Mouse (Mus musculus): ENCODE data around the gene Rsad2. TPM values are rescaled to one million over a fixed set of nuclear protein-coding genes. Genes with fewer than 3 reads are reported as not detected.

The Rsad2 gene
- polyA plus RNA-seq, 1 experiment from 2014 or later = 0.84 TPM

- H3K4me2 ChIP-seq (ENCODE audit: low read depth, low read length) = no peak overlapping the region; the same call in 1 of the 2 replicates
- 39% methylated on average over 11 of the region's 11 CpGs for WGBS
These were observed 51.2 kb downstream of the Rsad2 start for GRCm38 (mm10) chr12:26404781-26405702.

GRCm38 (mm10) chr12:26403372-26404125, 52.7 kb downstream of the Rsad2 start:
- Histone ChIP-seq H3K9me3 (ENCODE audit: control insufficient read depth, low read length) (no peaks in the 10 kb centered on the region), H3K9ac (ENCODE audit: low read length) (no peak overlapping the region), H3K4me2 (ENCODE audit: low read depth, low read length) (no peak overlapping the region), H3K27me3 (ENCODE audit: control insufficient read depth, insufficient read depth, low read depth, low read length) (no peaks in the 10 kb centered on the region), H3K4me3 (ENCODE audit: low read length) (no peak overlapping the region), H3K27ac (ENCODE audit: low read length) (peak overlapping the region; percentile 87), H3K36me3 (ENCODE audit: control insufficient read depth, insufficient read depth, low read length) (peaks cover 10% of the 10 kb centered on the region; the same call in 1 of the 2 replicates), H3K4me1 (replicated peaks; ENCODE audit: control insufficient read depth, insufficient read depth, low read length) (peaks cover 66% of the 10 kb centered on the region)
- WGBS = 51% methylated on average over 16 of the region's 16 CpGs
- ATAC-seq (ENCODE audit: low read depth) = peak; percentile 43

More at GRCm38 (mm10) chr12:26404781-26405702, 51.2 kb downstream of the Rsad2 start:
- no peaks in the 10 kb centered on the region for H3K27me3 ChIP-seq (ENCODE audit: control insufficient read depth, insufficient read depth, low read depth, low read length)
- 0 out of 2 replicates have a peak overlapping the region, but pooled peaks have one; percentile 3 for H3K9ac ChIP-seq (ENCODE audit: low read length)
- H3K4me3 ChIP-seq (ENCODE audit: low read length) = no peak overlapping the region
- peak overlapping the region; percentile 75 for H3K27ac ChIP-seq (ENCODE audit: low read length)
- peaks cover 5% of the 10 kb centered on the region; the same call in 1 of the 2 replicates for H3K36me3 ChIP-seq (ENCODE audit: control insufficient read depth, insufficient read depth, low read length)
- peak; percentile 68 for ATAC-seq (ENCODE audit: low read depth)
- H3K9me3 ChIP-seq (ENCODE audit: control insufficient read depth, low read length) = no peaks in the 10 kb centered on the region
- peaks cover 72% of the 10 kb centered on the region for H3K4me1 ChIP-seq (replicated peaks; ENCODE audit: control insufficient read depth, insufficient read depth, low read length)

- Histone ChIP-seq H3K9me3 (ENCODE audit: control insufficient read depth, low read length) (no peaks in the 10 kb centered on the region), H3K4me1 (replicated peaks; ENCODE audit: control insufficient read depth, insufficient read depth, low read length) (peaks cover 61% of the 10 kb centered on the region), H3K4me2 (ENCODE audit: low read depth, low read length) (peak overlapping the region; percentile 2; the same call in 1 of the 2 replicates), H3K27ac (ENCODE audit: low read length) (peak overlapping the region; percentile 87), H3K9ac (ENCODE audit: low read length) (no peak overlapping the region), H3K4me3 (ENCODE audit: low read length) (no peak overlapping the region), H3K27me3 (ENCODE audit: control insufficient read depth, insufficient read depth, low read depth, low read length) (no peaks in the 10 kb centered on the region), H3K36me3 (ENCODE audit: control insufficient read depth, insufficient read depth, low read length) (peaks cover 10% of the 10 kb centered on the region; the same call in 1 of the 2 replicates)
- ATAC-seq (ENCODE audit: low read depth) = no peak
- WGBS = 37% methylated on average over 10 of the region's 10 CpGs
These were observed 54.4 kb downstream of the Rsad2 start for GRCm38 (mm10) chr12:26401696-26402470.

- Histone ChIP-seq H3K4me2 (ENCODE audit: low read depth, low read length) (no peak overlapping the region; the same call in 1 of the 2 replicates), H3K9me3 (ENCODE audit: control insufficient read depth, low read length) (no peaks in the 10 kb centered on the region), H3K4me1 (replicated peaks; ENCODE audit: control insufficient read depth, insufficient read depth, low read length) (peaks cover 58% of the 10 kb centered on the region), H3K4me3 (ENCODE audit: low read length) (no peak overlapping the region), H3K36me3 (ENCODE audit: control insufficient read depth, insufficient read depth, low read length) (peaks cover 10% of the 10 kb centered on the region; the same call in 1 of the 2 replicates), H3K9ac (ENCODE audit: low read length) (no peak overlapping the region), H3K27ac (ENCODE audit: low read length) (peak overlapping the region; percentile 73), H3K27me3 (ENCODE audit: control insufficient read depth, insufficient read depth, low read depth, low read length) (no peaks in the 10 kb centered on the region)
- no peak for ATAC-seq (ENCODE audit: low read depth)
- WGBS = 60% methylated on average over 1 of the region's 1 CpGs
These were observed 55.0 kb downstream of the Rsad2 start for GRCm38 (mm10) chr12:26401254-26401653.

- peaks cover 10% of the 10 kb centered on the region; the same call in 1 of the 2 replicates for H3K36me3 ChIP-seq (ENCODE audit: control insufficient read depth, insufficient read depth, low read length)
- no peak overlapping the region for H3K9ac ChIP-seq (ENCODE audit: low read length)
- H3K4me1 ChIP-seq (replicated peaks; ENCODE audit: control insufficient read depth, insufficient read depth, low read length) = peaks cover 58% of the 10 kb centered on the region
- H3K4me3 ChIP-seq (ENCODE audit: low read length) = no peak overlapping the region
- 94% methylated on average over 1 of the region's 1 CpGs for WGBS
- H3K9me3 ChIP-seq (ENCODE audit: control insufficient read depth, low read length) = no peaks in the 10 kb centered on the region
- H3K4me2 ChIP-seq (ENCODE audit: low read depth, low read length) = no peak overlapping the region
- peak overlapping the region; percentile 73 for H3K27ac ChIP-seq (ENCODE audit: low read length)
- no peak for ATAC-seq (ENCODE audit: low read depth)
- no peaks in the 10 kb centered on the region for H3K27me3 ChIP-seq (ENCODE audit: control insufficient read depth, insufficient read depth, low read depth, low read length)
These were observed 55.5 kb downstream of the Rsad2 start for GRCm38 (mm10) chr12:26400762-26401161.

- H3K4me2 ChIP-seq (ENCODE audit: low read depth, low read length) = no peak overlapping the region
- no peaks in the 10 kb centered on the region for H3K9me3 ChIP-seq (ENCODE audit: control insufficient read depth, low read length)
- H3K27ac ChIP-seq (ENCODE audit: low read length) = no peak overlapping the region
- 85% methylated on average over 6 of the region's 6 CpGs for WGBS
- H3K4me3 ChIP-seq (ENCODE audit: low read length) = no peak overlapping the region
- no peaks in the 10 kb centered on the region for H3K27me3 ChIP-seq (ENCODE audit: control insufficient read depth, insufficient read depth, low read depth, low read length)
- no peak for ATAC-seq (ENCODE audit: low read depth)
- peaks cover 44% of the 10 kb centered on the region for H3K4me1 ChIP-seq (replicated peaks; ENCODE audit: control insufficient read depth, insufficient read depth, low read length)
- H3K36me3 ChIP-seq (ENCODE audit: control insufficient read depth, insufficient read depth, low read length) = peaks cover 10% of the 10 kb centered on the region; the same call in 1 of the 2 replicates
- no peak overlapping the region for H3K9ac ChIP-seq (ENCODE audit: low read length)
These were observed 56.9 kb downstream of the Rsad2 start for GRCm38 (mm10) chr12:26399391-26399790.

GRCm38 (mm10) chr12:26398597-26398996, 57.7 kb downstream of the Rsad2 start:
- no peak for ATAC-seq (ENCODE audit: low read depth)
- no peaks in the 10 kb centered on the region for H3K9me3 ChIP-seq (ENCODE audit: control insufficient read depth, low read length)
- no peak overlapping the region for H3K27ac ChIP-seq (ENCODE audit: low read length)
- H3K27me3 ChIP-seq (ENCODE audit: control insufficient read depth, insufficient read depth, low read depth, low read length) = no peaks in the 10 kb centered on the region
- H3K4me1 ChIP-seq (replicated peaks; ENCODE audit: control insufficient read depth, insufficient read depth, low read length) = peaks cover 37% of the 10 kb centered on the region
- no peak overlapping the region for H3K4me2 ChIP-seq (ENCODE audit: low read depth, low read length)
- H3K9ac ChIP-seq (ENCODE audit: low read length) = no peak overlapping the region
- H3K36me3 ChIP-seq (ENCODE audit: control insufficient read depth, insufficient read depth, low read length) = peaks cover 10% of the 10 kb centered on the region; the same call in 1 of the 2 replicates
- no peak overlapping the region for H3K4me3 ChIP-seq (ENCODE audit: low read length)
- 43% methylated on average over 2 of the region's 2 CpGs for WGBS

- Histone ChIP-seq H3K4me1 (replicated peaks; ENCODE audit: control insufficient read depth, insufficient read depth, low read length) (peaks cover 12% of the 10 kb centered on the region; the same call in 1 of the 2 replicates), H3K9ac (ENCODE audit: low read length) (no peak overlapping the region), H3K4me2 (ENCODE audit: low read depth, low read length) (no peak overlapping the region), H3K27ac (ENCODE audit: low read length) (no peak overlapping the region; the same call in 1 of the 2 replicates), H3K36me3 (ENCODE audit: control insufficient read depth, insufficient read depth, low read length) (0 out of 2 replicates have a peak, but pooled peaks cover 5% of the 10 kb centered on the region), H3K27me3 (ENCODE audit: control insufficient read depth, insufficient read depth, low read depth, low read length) (no peaks in the 10 kb centered on the region), H3K4me3 (ENCODE audit: low read length) (no peak overlapping the region), H3K9me3 (ENCODE audit: control insufficient read depth, low read length) (no peaks in the 10 kb centered on the region)
- 68% methylated on average over 13 of the region's 13 CpGs for WGBS
- ATAC-seq (ENCODE audit: low read depth) = no peak
These were observed 61.5 kb downstream of the Rsad2 start for GRCm38 (mm10) chr12:26394485-26395470.
